Mouse (Mus musculus) leukemia stem cell, adult 10-12 weeks (primary cell): ENCODE measurements around the gene Usp2. TPM values are rescaled to one million over a fixed set of nuclear protein-coding genes. Genes with fewer than 3 reads are reported as not detected.

Source experiments
- polyA plus RNA-seq: library from polyadenylated mRNA; stranded (reverse); fragments of >175 nt; gene quantifications from 2 replicates; pipeline ENCODE4 v1.2.3, GENCODE M21; 2012; ENCODE audit warnings: low replicate concordance

Gene Usp2
- polyA plus RNA-seq: 1.1 and 4.2 TPM in 2 replicates

DNA sequence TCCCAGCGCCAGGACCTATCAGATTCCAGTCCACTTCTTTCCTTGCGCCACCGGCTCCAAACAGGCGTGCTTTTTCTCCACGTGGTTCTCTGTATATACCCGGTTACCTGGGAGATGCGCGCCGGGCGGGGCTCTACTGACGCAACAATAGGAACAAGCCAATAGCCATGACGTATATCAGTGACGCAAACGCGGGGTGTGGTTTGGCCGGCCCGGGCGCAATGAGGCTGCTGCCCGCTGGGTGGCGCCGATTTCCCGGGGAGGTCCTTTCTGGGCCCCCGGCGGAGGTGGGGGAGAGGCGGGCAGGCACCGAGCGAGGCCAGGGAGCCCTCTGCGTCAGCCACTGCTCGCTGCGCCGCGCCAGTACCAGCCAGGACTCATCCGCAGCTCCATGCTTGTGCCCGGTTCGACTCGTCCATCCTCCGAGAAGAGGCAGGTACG lies at the start of gene Usp2:
Gene Usp2, plus strand, starts transcription at position 237 of the 441 bp plus-strand sequence.

DNA sequence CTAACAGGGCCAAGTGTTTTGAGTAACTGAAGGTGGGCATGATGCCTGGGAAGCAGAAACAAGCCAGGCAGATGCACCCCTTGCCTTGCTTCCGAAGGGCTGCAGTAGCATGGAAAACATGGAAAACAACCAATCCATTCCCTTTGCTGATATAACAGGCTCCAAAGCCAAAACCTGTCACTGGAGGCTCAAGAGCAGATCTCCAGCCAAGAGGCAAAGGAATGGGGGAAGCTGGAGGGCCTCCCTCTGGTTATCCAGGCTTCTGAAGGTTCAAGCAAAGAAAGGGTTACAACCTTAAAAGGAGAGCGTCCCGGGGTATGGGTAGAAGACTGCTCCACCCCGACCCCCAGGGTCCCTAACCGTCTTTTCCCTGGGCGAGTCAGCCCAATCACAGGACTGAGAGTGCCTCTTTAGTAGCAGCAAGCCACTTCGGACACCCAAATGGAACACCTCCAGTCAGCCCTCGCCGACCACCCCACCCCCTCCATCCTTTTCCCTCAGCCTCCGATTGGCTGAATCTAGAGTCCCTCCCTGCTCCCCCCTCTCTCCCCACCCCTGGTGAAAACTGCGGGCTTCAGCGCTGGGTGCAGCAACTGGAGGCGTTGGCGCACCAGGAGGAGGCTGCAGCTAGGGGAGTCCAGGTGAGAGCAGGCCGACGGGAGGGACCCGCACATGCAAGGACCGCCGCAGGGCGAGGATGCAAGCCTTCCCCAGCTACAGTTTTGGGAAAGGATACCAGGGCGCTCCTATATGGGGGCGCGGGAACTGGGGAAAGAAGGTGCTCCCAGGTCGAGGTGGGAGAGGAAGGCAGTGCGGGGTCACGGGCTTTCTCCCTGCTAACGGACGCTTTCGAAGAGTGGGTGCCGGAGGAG lies 23.7 kb upstream of the Usp2 start, which contains the start of gene Thy1:
Gene Thy1, plus strand, starts transcription at position 549 of the 872 bp plus-strand sequence.

DNA sequence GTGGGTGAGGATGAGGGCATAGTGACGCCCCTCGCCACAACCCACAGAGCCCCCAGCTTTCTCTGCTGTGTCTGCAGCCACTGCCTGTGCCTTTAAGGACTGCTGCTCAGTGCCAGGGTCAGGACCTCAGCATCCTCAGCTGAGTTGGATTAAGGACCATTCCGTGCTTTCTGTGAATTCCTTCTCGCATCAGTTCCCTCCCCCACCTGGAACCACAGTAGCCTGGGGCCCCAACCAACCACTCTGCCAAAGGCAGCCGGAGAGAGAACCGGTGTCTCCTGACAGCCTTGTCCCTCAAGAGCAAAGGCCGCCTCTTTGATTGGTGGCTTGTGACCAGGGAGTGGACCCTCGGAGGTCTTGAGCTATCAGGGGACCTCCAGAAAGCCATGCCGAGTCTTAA lies 34.7 kb downstream of the Usp2 start, which contains the start of gene Mfrp:
Gene Mfrp, plus strand, starts transcription at position 240 of the 400 bp plus-strand sequence.

DNA sequence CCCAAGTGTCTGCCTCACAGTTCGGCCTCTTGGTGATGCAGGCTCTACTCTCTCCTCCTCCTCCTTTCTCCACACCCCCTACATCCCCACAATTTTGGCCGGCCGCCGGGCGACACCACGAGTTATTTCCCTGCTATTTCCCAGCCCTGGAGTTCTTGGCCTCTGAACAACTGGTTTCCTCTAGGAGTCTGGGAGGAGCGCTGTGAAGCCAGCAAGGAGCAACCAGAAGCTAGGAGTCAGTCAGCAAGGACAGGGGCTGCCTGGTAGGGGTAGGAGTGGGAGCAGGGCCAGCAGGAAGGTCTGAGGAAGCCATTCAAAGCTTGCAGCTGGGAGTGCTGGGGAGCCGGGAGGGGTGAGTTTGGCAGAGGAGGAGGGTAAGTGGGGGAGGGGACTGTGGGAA lies 40.3 kb downstream of the Usp2 start, which contains the start of gene C1qtnf5:
Gene C1qtnf5, plus strand, starts transcription at position 136 of the 400 bp plus-strand sequence.

DNA sequence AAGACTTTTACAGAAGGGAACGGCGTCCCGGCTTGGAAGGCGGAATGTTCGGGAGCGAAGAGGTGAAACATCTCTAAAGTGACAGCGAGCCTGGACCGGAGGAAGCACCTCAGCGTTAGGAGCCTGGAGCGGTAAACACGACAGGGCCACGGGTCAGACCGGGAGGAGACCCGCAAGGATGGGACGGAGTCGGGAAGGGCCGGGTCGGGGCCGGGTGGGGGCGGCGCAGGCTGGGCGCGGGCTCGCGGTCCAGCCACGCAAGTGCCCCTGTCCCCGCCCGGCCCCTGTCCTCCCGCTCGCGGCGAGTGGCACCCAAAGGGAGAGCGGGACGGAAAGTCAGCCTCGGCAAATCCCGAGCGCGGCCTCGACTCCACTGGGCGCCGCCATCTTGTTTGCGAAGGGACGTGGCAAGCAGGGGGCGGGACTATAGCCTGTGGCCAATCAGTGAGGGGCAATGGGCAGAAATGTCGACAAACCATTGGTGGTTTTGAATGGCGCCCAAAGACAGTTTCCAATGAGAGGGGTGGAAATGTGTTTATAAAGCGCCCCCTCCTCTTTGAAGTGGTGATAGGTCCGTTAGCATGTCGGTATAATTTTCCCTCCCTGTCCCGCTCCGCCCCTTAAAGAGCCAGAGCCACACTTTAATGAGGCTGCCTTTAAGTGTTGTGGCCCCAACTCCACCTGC lies 46.4 kb downstream of the Usp2 start, which contains the start of the genes Gm49380 and Rnf26:
Gene Gm49380, minus strand, starts transcription at position 396 of the 685 bp plus-strand sequence.
Gene Rnf26, minus strand, starts transcription at position 413 of the 685 bp plus-strand sequence.

DNA sequence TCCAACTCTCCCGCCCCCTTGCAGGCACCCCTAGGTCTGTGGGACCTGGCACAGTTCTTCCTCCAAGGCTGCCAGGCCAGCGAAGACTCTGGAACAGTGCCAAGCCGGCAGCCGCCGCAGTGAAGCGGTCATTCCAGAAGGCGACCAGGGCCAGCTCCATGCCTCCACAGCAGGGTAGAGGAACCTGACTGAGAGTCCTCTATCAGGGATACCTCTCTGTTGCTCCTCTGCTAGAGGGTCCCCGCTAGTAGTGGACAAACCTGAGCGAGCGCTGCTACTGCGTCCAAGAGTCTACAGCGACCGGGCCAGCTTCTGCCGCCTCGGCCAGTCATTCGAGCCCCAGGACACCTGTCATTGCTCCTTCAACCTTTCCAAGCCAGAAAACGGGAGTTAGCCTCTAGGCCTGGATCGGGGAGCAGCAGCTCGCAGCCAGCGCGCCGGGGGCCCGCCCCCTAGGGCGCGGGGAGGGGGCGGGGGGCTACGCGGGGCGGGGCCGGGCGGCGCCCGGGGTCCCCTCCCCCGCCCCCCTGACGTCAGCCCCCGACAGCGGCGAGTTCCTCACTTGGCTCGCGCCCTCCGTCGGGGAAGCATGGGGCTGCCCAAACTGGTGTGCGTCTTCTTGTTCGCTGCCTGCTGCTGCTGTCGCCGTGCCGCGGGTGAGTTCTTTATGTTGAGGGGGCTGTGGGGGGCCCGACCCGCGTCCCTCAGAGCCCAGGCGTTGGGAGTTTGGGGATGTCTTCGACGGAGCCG lies 67.5 kb downstream of the Usp2 start, which contains the start of gene Mcam:
Gene Mcam, plus strand, starts transcription at position 369 of the 750 bp plus-strand sequence.

Other genes starting within 250 kb of the Usp2 start
- gene Thy1, start 23.6 kb upstream of the Usp2 start, polyA plus RNA-seq: 6.4 and 39.0 TPM in 2 replicates
- not detected in 2 replicates for gene Mfrp, start 34.7 kb downstream of the Usp2 start, polyA plus RNA-seq
- 2.1 and 3.0 TPM in 2 replicates for gene C1qtnf5, start 40.2 kb downstream of the Usp2 start, polyA plus RNA-seq
- gene Gm49380, start 46.5 kb downstream of the Usp2 start, polyA plus RNA-seq: not detected in 2 replicates
- gene Rnf26, start 46.5 kb downstream of the Usp2 start, polyA plus RNA-seq: 33.2 and 75.2 TPM in 2 replicates
- gene Mcam, start 67.4 kb downstream of the Usp2 start, polyA plus RNA-seq: 0.79 and 1.2 TPM in 2 replicates
- gene Cbl, start 167.0 kb downstream of the Usp2 start, polyA plus RNA-seq: 11.0 and 15.0 TPM in 2 replicates
- not detected in 2 replicates for gene Ccdc153, start 173.7 kb downstream of the Usp2 start, polyA plus RNA-seq
- 0.33 and 0.35 TPM in 2 replicates for gene Pdzd3, start 184.4 kb downstream of the Usp2 start, polyA plus RNA-seq
- 3.5 and 3.6 TPM in 2 replicates for gene Nlrx1, start 201.6 kb downstream of the Usp2 start, polyA plus RNA-seq
- 73.8 and 199 TPM in 2 replicates for gene Abcg4, start 221.6 kb downstream of the Usp2 start, polyA plus RNA-seq
- 7.4 and 9.9 TPM in 2 replicates for gene Hinfp, start 238.7 kb downstream of the Usp2 start, polyA plus RNA-seq